Mouse (Mus musculus) heart, adult 2 months (tissue): ENCODE measurements at regions not wholly inside any gene's neighbourhood (a gene's known extent, or its start where the extent isn't known, plus 50 kb on each side); places are given as distances from the start of the nearest gene placed in this dataset.

ENCODE experiments used
- DNase-seq, 2 experiments: peaks; one replicate each; pipeline ENCODE4 v3.0.0; 2021
- H3K27ac ChIP-seq: fragments of 200-600 bp; 2 replicates; pipeline ENCODE4 v1.8.1; 2022
- H3K27me3 ChIP-seq: fragments of 200-500 bp; 2 replicates; pipeline ENCODE4 v1.6.1; 2012; ENCODE audit warnings: mild to moderate bottlenecking, low read length, inconsistent platforms, mixed read lengths; ENCODE audit not compliant: control insufficient read depth, insufficient read depth
- H3K36me3 ChIP-seq: fragments of 200-500 bp; 2 replicates; pipeline ENCODE4 v1.6.1; 2012; ENCODE audit warnings: low read length, inconsistent platforms; ENCODE audit not compliant: control insufficient read depth, insufficient read depth
- H3K4me1 ChIP-seq: fragments of 200-500 bp; 2 replicates; pipeline ENCODE4 v1.6.1; 2011; ENCODE audit warnings: low read length; ENCODE audit not compliant: control insufficient read depth, insufficient read depth
- H3K4me3 ChIP-seq: fragments of 200-600 bp; 2 replicates; pipeline ENCODE4 v1.8.1; 2022
- H3K79me2 ChIP-seq: fragments of 200-500 bp; replicated peaks from 2 replicates; pipeline ENCODE4 v1.6.1; 2012; ENCODE audit warnings: mild to moderate bottlenecking, inconsistent platforms, low read length, moderate library complexity, mixed read lengths; ENCODE audit not compliant: control insufficient read depth, insufficient read depth
- H3K9ac ChIP-seq: fragments of 200-500 bp; 2 replicates; pipeline ENCODE4 v1.6.1; 2012; ENCODE audit warnings: low read depth, mild to moderate bottlenecking, control low read depth, inconsistent platforms, low read length, mixed read lengths
- CTCF ChIP-seq: fragments of 200-600 bp; IDR thresholded peaks from 2 replicates; pipeline ENCODE4 v1.8.1; 2022; ENCODE audit warnings: antibody characterized with exemption, mild to moderate bottlenecking, moderate library complexity
- EP300 ChIP-seq: fragments of 200-500 bp; IDR thresholded peaks from 2 replicates; pipeline ENCODE4 v1.6.1; 2011; ENCODE audit warnings: low read depth, low read length, control low read depth; ENCODE audit not compliant: insufficient read depth
- POLR2A ChIP-seq: fragments of 200-500 bp; IDR thresholded peaks from 2 replicates; pipeline ENCODE4 v1.6.1; 2011; ENCODE audit warnings: mild to moderate bottlenecking, low read depth, low read length, control low read depth; ENCODE audit not compliant: insufficient read depth
- WGBS: fragments of 180-500 bp; shearing (Covaris S2); methylation state at CpG from one replicate; pipeline ENCODE4 v1.1.7; 2018; 5-methylcytosine and 5-hydroxymethylcytosine counted together
- intact Hi-C: fragments of 180-260 bp; cut with DNase I; formaldehyde crosslinking; loops from one replicate; pipeline ENCODE4 v1.15.1; 2025

DNA sequence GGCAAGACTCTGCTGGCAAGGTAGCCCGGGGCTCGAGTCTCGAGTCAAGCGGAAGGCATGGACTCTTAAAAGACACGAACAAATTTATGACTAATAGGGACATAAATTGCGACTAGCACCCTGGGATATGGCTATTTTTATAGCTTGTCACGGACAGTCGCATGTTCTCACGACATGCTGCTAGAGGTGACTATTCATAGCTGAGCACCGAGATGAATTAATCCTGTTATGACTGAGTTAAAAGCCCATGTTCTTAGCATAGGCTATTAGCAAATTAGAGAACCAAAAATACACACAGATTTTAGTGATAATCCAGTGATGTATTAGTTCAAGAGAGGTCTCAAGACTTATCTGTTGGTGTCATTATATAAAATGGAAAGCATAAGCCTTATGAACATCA is 539.2 kb downstream of the Gm19410 start:
- TF ChIP-seq CTCF, result no peak
- no peak for TF ChIP-seq POLR2A
- TF ChIP-seq EP300, result no peak
- 59% methylated on average over 10 of the region's 10 CpGs for WGBS
- no peak overlapping the region for H3K4me3 ChIP-seq
- intact Hi-C loops, result no loop called here
- H3K27me3 ChIP-seq, result no peaks in the 10 kb centered on the region
- H3K4me1 ChIP-seq, result no peaks in the 10 kb centered on the region
- H3K36me3 ChIP-seq, result no peaks in the 10 kb centered on the region
- no peaks in the 10 kb centered on the region for H3K79me2 ChIP-seq
- H3K27ac ChIP-seq, result no peak overlapping the region
- no peak for DNase-seq
- H3K9ac ChIP-seq, result no peak overlapping the region

DNA sequence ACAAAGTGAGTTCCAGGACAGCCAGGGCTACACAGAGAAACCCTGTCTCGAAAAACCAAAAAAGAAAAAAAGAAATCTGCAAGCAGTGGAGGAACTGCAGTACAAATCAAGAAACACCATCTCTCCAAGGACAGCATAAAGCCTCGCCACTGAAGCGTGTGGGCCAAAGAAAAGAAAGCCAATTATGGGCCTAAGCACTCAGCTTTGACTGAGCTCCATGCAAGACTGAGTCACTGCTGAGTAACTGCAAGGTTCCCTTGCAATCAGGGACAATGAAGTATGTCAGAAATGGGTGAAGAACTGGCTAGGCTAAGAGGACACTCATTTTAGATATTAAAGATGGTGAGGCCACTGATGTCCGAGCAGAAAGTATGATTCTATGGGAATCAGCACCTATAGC is 540.7 kb downstream of the Gm19410 start:
- no peaks in the 10 kb centered on the region for H3K36me3 ChIP-seq
- TF ChIP-seq EP300, result no peak
- TF ChIP-seq CTCF, result no peak
- TF ChIP-seq POLR2A, result no peak
- WGBS, result 84% methylated on average over 4 of the region's 4 CpGs
- H3K4me3 ChIP-seq, result no peak overlapping the region
- no peak overlapping the region for H3K27ac ChIP-seq
- H3K9ac ChIP-seq, result no peak overlapping the region
- no peaks in the 10 kb centered on the region for H3K4me1 ChIP-seq
- H3K79me2 ChIP-seq, result no peaks in the 10 kb centered on the region
- intact Hi-C loops, result no loop called here
- H3K27me3 ChIP-seq, result no peaks in the 10 kb centered on the region
- no peak for DNase-seq

DNA sequence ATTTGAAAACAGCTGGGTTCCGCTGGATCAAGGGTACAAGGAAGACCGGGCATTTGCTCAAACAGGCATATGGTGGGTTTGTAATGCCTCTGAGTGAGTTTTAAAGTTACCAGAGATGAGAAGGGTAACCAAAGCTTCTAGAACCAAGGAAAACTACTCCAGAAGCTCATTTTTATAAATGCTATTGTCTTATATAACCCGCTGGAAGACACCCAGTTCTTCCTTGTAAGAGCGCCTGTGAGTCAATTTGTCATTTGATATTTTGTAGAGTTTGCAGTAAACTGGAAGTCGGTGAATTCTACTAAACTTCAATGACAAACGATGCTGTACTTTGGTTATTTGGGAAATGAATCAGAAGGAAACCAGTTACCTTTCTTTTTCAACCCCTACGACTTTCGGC is 541.9 kb downstream of the Gm19410 start:
- no peak for TF ChIP-seq CTCF
- no peak for TF ChIP-seq POLR2A
- no peak for TF ChIP-seq EP300
- no peak for DNase-seq
- Histone ChIP-seq H3K4me3 (no peak overlapping the region), H3K36me3 (no peaks in the 10 kb centered on the region), H3K4me1 (no peaks in the 10 kb centered on the region), H3K9ac (no peak overlapping the region), H3K27me3 (no peaks in the 10 kb centered on the region), H3K79me2 (no peaks in the 10 kb centered on the region), H3K27ac (no peak overlapping the region)
- intact Hi-C loops, result no loop called here
- WGBS, result 92% methylated on average over 8 of the region's 8 CpGs

DNA sequence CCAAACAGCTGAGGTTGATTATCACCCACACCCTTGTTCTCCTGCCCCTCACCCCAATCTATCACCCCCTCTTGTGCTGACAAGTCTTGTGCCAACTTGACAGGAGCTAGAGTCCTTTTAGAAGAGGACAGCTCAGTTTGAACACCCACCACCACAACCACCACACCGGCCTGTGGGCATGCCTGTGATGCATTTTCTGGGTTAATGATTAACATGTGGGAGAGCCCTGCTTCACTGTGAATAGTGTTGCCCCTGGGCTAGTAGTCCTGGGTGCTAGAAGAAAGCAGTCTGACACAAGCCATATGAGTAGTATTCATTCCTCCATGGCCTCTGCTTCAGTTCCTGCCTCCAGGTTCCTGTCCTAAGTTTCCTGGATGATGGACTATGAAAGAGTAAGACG is 542.5 kb downstream of the Gm19410 start:
- Histone ChIP-seq H3K4me1 (no peaks in the 10 kb centered on the region), H3K9ac (no peak overlapping the region), H3K79me2 (no peaks in the 10 kb centered on the region), H3K4me3 (no peak overlapping the region), H3K36me3 (no peaks in the 10 kb centered on the region), H3K27me3 (no peaks in the 10 kb centered on the region), H3K27ac (no peak overlapping the region)
- intact Hi-C loops, result no loop called here
- TF ChIP-seq CTCF, result no peak
- no peak for TF ChIP-seq EP300
- no peak for TF ChIP-seq POLR2A
- 87% methylated on average over 2 of the region's 2 CpGs for WGBS
- DNase-seq, result no peak

- intact Hi-C loops, result no loop called here
- Histone ChIP-seq H3K4me3 (no peak overlapping the region), H3K27me3 (no peaks in the 10 kb centered on the region), H3K27ac (no peak overlapping the region), H3K79me2 (no peaks in the 10 kb centered on the region), H3K9ac (no peak overlapping the region), H3K4me1 (no peaks in the 10 kb centered on the region), H3K36me3 (no peaks in the 10 kb centered on the region)
- no peak for TF ChIP-seq EP300
- no peak for TF ChIP-seq CTCF
- TF ChIP-seq POLR2A, result no peak
- WGBS, result 85% methylated on average over 6 of the region's 6 CpGs
- DNase-seq, result no peak
These were observed 543.7 kb downstream of the Gm19410 start for GRCm38 (mm10) chr8:36309326-36309725.

GRCm38 (mm10) chr8:36309952-36310351 is 544.4 kb downstream of the Gm19410 start:
- no peak overlapping the region for H3K27ac ChIP-seq
- no peaks in the 10 kb centered on the region for H3K27me3 ChIP-seq
- 0 out of 2 replicates have a peak overlapping the region, but pooled peaks have one; percentile 3 for H3K4me3 ChIP-seq
- H3K4me1 ChIP-seq, result no peaks in the 10 kb centered on the region
- intact Hi-C loops, result no loop called here
- TF ChIP-seq EP300, result no peak
- no peak for TF ChIP-seq CTCF
- no peak for TF ChIP-seq POLR2A
- no peaks in the 10 kb centered on the region for H3K36me3 ChIP-seq
- DNase-seq, result peak; percentile 43 to 58
- 40% methylated on average over 10 of the region's 10 CpGs for WGBS
- no peak overlapping the region for H3K9ac ChIP-seq
- H3K79me2 ChIP-seq, result no peaks in the 10 kb centered on the region
